Mouse (Mus musculus) liver, embryonic 14.5 days (tissue): Measurements from ENCODE around the gene Gfod1. TPM values are rescaled to one million over a fixed set of nuclear protein-coding genes. Genes with fewer than 3 reads are reported as not detected.

ENCODE experiments used
- ATAC-seq: fragments of 200-750 bp; cut with Nextera tagmentation; 2 replicates; pipeline ENCODE4 v1.8.0; 2017; ENCODE audit warnings: moderate number of reproducible peaks, mild to moderate bottlenecking, moderate library complexity; ENCODE audit not compliant: insufficient read depth
- DNase-seq, 3 experiments: peaks; one replicate each; pipeline ENCODE4 v3.0.0-alpha.2; 2012 to 2013; ENCODE audit warnings: low read depth in 3 of 3, low spot score in 3 of 3
- H3K27ac ChIP-seq: fragments of 300-500 bp; sonication (generic); 2 replicates; pipeline ENCODE4 v1.5.1; 2014; ENCODE audit warnings: moderate library complexity, mild to moderate bottlenecking, control low read depth, inconsistent platforms
- H3K27me3 ChIP-seq: fragments of 300-500 bp; sonication (generic); 2 replicates; pipeline ENCODE4 v1.6.1; 2014; ENCODE audit warnings: mild to moderate bottlenecking, low read length, moderate library complexity; ENCODE audit not compliant: control insufficient read depth, insufficient read depth
- H3K36me3 ChIP-seq: fragments of 300-500 bp; sonication (generic); replicated peaks from 2 replicates; pipeline ENCODE4 v1.6.1; 2014; ENCODE audit warnings: low read depth; ENCODE audit not compliant: control insufficient read depth, insufficient read depth
- H3K4me1 ChIP-seq, 2 experiments: fragments of 200-500 bp in 1 of 2; fragments of 300-500 bp in 1 of 2; sonication (generic) in 1 of 2; replicated peaks; 2 replicates each; pipeline ENCODE4 v1.6.1; 2012 to 2014; ENCODE audit warnings: antibody characterized with exemption in 1 of 2, inconsistent platforms in 1 of 2, low read length in 1 of 2; ENCODE audit not compliant: control insufficient read depth in 2 of 2, insufficient read depth in 2 of 2
- H3K4me2 ChIP-seq: fragments of 300-500 bp; sonication (generic); 2 replicates; pipeline ENCODE4 v1.6.1; 2014; ENCODE audit warnings: low read depth, mild to moderate bottlenecking, control low read depth, moderate library complexity
- H3K4me3 ChIP-seq, 2 experiments: fragments of 200-500 bp in 1 of 2; fragments of 300-500 bp in 1 of 2; sonication (generic) in 1 of 2; 2 replicates each; pipeline ENCODE4 v1.5.1; 2012 to 2014; ENCODE audit warnings: low read depth in 2 of 2, low read length in 2 of 2, mild to moderate bottlenecking in 2 of 2, control low read depth in 1 of 2, inconsistent platforms in 1 of 2, moderate library complexity in 1 of 2; ENCODE audit not compliant: insufficient read depth in 1 of 2
- H3K9ac ChIP-seq: fragments of 300-500 bp; sonication (generic); replicated peaks from 2 replicates; pipeline ENCODE4 v1.6.1; 2014; ENCODE audit warnings: mild to moderate bottlenecking, control low read depth, moderate library complexity
- H3K9me3 ChIP-seq: fragments of 300-500 bp; sonication (generic); 2 replicates; pipeline ENCODE4 v1.6.1; 2016; ENCODE audit warnings: low read length, mixed read lengths; ENCODE audit not compliant: control insufficient read depth
- CTCF ChIP-seq: IDR thresholded peaks from 2 replicates; pipeline ENCODE4 v1.5.1; 2016; ENCODE audit warnings: antibody characterized with exemption, low read depth, control low read depth
- EP300 ChIP-seq: IDR thresholded peaks from 2 replicates; pipeline ENCODE4 v1.6.1; 2016; ENCODE audit warnings: antibody characterized with exemption, low read depth
- WGBS: fragments of 180-500 bp; shearing (Covaris S2); extraction: QIAGEN DNeasy Blood & Tissue Kit; methylation state at CpG from one replicate; pipeline ENCODE4 v1.1.7; 2014; ENCODE audit not compliant: insufficient replicate concordance; 5-methylcytosine and 5-hydroxymethylcytosine counted together
- polyA plus RNA-seq, 2 experiments: library from polyadenylated mRNA; depleted of rRNA in 1 of 2; stranded (reverse) in 1 of 2; unstranded in 1 of 2; fragments of >200 nt; fragmentation: Nextera tagmentation in 1 of 2; extraction: Ambion mirVana in 1 of 2; gene quantifications; 2 replicates each; pipeline versions ENCODE4 v1.2.1 to v1.2.3; 2012 to 2014

The Gfod1 gene
- polyA plus RNA-seq, 2 experiments, result 0.41 to 0.42 TPM

DNA sequence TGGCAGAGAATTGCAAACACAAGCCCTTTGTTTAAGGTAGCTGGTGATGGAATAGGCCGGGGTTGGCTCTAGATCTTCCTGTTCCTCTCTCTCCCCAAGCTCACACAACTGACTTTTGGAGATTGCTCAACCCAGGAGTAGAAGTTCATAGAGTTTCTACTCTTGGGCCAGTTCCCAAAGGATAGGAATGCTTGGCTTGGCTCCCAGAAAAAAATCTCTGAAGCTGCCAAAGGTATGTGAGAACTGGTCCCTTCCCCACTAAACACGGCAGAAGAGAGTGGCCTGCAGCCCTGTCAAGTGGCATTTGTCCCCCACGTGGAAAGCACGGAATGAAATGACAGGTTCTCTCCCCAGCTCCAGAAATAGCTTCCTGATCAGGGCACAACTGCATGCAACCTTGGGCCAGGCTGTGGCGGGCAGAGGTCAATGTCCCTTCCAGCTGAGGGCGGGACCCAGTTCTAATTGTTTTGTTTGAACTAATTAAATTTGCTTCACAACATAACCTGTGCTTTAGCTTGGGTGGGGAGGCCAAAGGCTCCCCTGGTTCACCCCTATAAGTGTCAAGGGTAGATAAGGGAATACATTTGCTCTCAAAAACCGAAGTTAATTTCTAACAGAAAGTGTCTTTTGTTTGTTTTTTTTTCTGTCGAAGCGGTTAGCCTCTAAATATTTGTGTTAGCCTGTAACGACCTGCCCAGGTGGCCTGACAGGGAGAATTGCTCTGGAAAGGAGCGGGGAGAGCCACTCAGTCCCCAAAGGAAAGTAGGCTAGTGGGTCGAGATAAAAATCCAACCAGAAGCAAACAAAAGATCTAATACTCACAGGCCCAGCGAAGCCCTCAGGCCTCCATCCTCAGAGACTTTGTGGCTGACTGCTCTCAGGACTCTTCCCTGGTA, 71.8 kb downstream of the Gfod1 start:
- ATAC-seq (no peak), DNase-seq (no peak)
- H3K4me2 ChIP-seq, result peak overlapping the region; percentile 18; the same call in 1 of the 2 replicates
- H3K4me1 ChIP-seq, result peaks cover 82 to 86% of the 10 kb centered on the region in 2 experiments
- no peak overlapping the region for H3K4me3 ChIP-seq
- peak overlapping the region; percentile 59 for H3K27ac ChIP-seq
- no peaks in the 10 kb centered on the region for H3K36me3 ChIP-seq
- no peaks in the 10 kb centered on the region for H3K9me3 ChIP-seq
- peak overlapping the region; percentile 16; the same call in 1 of the 2 replicates for H3K9ac ChIP-seq
- no peaks in the 10 kb centered on the region for H3K27me3 ChIP-seq
- WGBS, result 36% methylated on average over 13 of the region's 13 CpGs
- TF ChIP-seq CTCF (no peak), EP300 (no peak)

DNA sequence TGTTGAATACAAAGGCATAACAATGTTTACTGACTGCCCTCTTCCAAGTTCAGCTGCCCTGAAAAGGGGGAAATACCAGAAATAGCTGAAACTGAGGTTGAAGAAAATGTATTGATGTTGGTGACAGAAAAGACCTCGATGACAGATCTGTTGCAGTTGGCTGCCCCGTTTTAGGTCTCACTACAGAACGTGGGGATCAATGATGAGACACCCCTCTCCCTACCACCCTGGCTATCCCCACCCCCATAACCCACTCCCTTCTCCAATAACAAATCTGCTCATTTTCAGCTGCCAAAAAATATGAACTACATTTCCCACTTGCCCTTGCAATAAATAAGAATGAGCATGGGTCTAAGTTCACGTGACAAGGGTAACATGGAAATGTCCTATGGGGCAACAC, 73.1 kb downstream of the Gfod1 start:
- no peak overlapping the region for H3K27ac ChIP-seq
- no peak overlapping the region for H3K4me3 ChIP-seq
- TF ChIP-seq CTCF (no peak), EP300 (no peak)
- DNase-seq, result no peak
- H3K4me1 ChIP-seq, result peaks cover 68 to 72% of the 10 kb centered on the region in 2 experiments
- no peak for ATAC-seq
- 30% methylated on average over 4 of the region's 4 CpGs for WGBS
- H3K9me3 ChIP-seq, result no peaks in the 10 kb centered on the region
- H3K27me3 ChIP-seq, result no peaks in the 10 kb centered on the region
- no peak overlapping the region for H3K4me2 ChIP-seq
- no peak overlapping the region for H3K9ac ChIP-seq
- H3K36me3 ChIP-seq, result no peaks in the 10 kb centered on the region

DNA sequence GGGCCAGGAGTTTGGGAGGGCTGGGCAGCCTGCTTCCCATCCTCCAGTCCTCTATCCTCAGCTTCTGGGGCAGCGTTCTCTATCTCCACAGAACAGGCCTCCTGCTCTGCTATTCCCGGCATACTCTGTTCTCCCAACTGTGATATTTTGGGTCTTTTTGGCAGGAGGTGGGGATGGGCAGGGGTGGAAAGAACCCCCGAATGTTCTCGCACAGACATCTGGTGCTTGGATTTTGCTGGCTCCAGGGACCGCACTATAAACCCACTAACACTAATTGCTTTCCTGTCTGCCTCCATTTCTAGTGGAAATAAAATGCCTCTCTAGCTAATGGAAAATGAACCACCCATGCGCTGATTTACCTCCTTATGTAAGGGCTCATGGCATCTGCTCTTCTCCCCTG, 73.7 kb downstream of the Gfod1 start:
- no peak overlapping the region for H3K4me3 ChIP-seq
- H3K27ac ChIP-seq, result peak overlapping the region; percentile 43
- WGBS, result 60% methylated on average over 6 of the region's 6 CpGs
- H3K4me1 ChIP-seq, result peaks cover 62 to 67% of the 10 kb centered on the region in 2 experiments
- H3K9ac ChIP-seq, result no peak overlapping the region; the same call in 1 of the 2 replicates
- H3K9me3 ChIP-seq, result no peaks in the 10 kb centered on the region
- TF ChIP-seq CTCF, result no peak
- no peak for TF ChIP-seq EP300
- H3K27me3 ChIP-seq, result no peaks in the 10 kb centered on the region
- peak overlapping the region; percentile 23 for H3K4me2 ChIP-seq
- no peaks in the 10 kb centered on the region for H3K36me3 ChIP-seq
- DNase-seq (no peak), ATAC-seq (peak; percentile 19)

DNA sequence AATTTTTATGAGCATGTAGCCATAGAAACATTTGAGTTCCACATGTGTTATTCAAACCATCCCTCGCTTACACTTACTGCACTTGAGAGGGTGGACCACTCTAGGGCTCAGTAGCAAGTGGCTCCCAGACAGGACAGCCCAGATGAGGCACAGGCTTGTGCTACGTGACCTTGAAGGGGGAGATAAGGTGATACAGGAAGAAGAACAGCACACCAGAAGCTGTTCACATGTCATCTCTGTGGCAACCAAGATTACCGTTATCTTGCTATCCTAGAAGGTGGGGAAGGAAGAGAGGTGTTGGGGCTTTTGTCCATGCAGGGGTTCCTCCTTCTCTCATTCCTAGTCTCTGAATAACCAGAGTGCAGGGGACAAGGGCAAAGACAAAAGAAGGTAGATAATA, 74.2 kb downstream of the Gfod1 start:
- H3K9ac ChIP-seq, result no peak overlapping the region; the same call in 1 of the 2 replicates
- 14% methylated on average over 3 of the region's 3 CpGs for WGBS
- H3K4me2 ChIP-seq, result peak overlapping the region; percentile 23
- peak; percentile 91 for ATAC-seq
- no peaks in the 10 kb centered on the region for H3K27me3 ChIP-seq
- H3K27ac ChIP-seq, result peak overlapping the region; percentile 43; the same call in 1 of the 2 replicates
- DNase-seq, result peak in 2 of 3 experiments; percentile 45 to 72
- H3K36me3 ChIP-seq, result no peaks in the 10 kb centered on the region
- H3K4me3 ChIP-seq, result no peak overlapping the region
- peaks cover 57 to 62% of the 10 kb centered on the region in 2 experiments for H3K4me1 ChIP-seq
- TF ChIP-seq CTCF (no peak), EP300 (peak; percentile 96)
- H3K9me3 ChIP-seq, result no peaks in the 10 kb centered on the region

DNA sequence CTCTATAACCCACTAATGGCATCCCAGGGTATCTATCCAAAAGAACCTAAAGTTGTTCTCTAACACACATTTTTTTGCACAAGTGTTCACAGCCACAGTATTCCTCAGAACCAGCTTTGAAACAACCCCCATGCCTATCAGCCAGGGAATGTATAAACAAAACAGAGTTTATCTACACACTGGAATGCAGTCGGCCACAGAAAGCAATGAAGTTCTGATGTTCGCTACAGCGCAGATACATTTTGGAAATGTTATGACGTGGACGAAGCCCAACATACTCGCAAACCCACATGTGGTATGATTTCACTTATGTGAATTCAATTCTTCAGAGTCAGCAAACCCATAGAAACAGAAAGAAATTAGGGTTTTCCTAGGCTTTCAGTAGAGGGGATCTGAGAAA, 75.8 kb downstream of the Gfod1 start:
- ATAC-seq, result no peak
- H3K9me3 ChIP-seq, result no peaks in the 10 kb centered on the region
- H3K4me2 ChIP-seq, result no peak overlapping the region
- H3K4me1 ChIP-seq, result peaks cover 42 to 46% of the 10 kb centered on the region in 2 experiments
- TF ChIP-seq CTCF (no peak), EP300 (no peak)
- no peak overlapping the region for H3K27ac ChIP-seq
- DNase-seq, result no peak
- H3K36me3 ChIP-seq, result no peaks in the 10 kb centered on the region
- WGBS, result 76% methylated on average over 6 of the region's 6 CpGs
- H3K9ac ChIP-seq, result no peak overlapping the region
- H3K27me3 ChIP-seq, result no peaks in the 10 kb centered on the region
- H3K4me3 ChIP-seq, result no peak overlapping the region
